Mouse (Mus musculus) heart, embryonic 12.5 days (tissue): Measurements from ENCODE around the gene Mrpl20. TPM values are rescaled to one million over a fixed set of nuclear protein-coding genes. Genes with fewer than 3 reads are reported as not detected.

Source experiments
- ATAC-seq: fragments of 200-750 bp; cut with Nextera tagmentation; 2 replicates; pipeline ENCODE4 v1.8.0; 2017; ENCODE audit warnings: moderate TSS enrichment, moderate library complexity; ENCODE audit not compliant: insufficient number of reproducible peaks, low FRiP score
- H3K27ac ChIP-seq: fragments of 300-500 bp; sonication (generic); 2 replicates; pipeline ENCODE4 v1.5.1; 2016; ENCODE audit warnings: mild to moderate bottlenecking, moderate library complexity; ENCODE audit not compliant: poor library complexity, severe bottlenecking
- H3K27me3 ChIP-seq: fragments of 300-500 bp; sonication (generic); replicated peaks from 2 replicates; pipeline ENCODE4 v1.6.1; 2016; ENCODE audit warnings: mild to moderate bottlenecking, moderate library complexity
- H3K36me3 ChIP-seq: fragments of 300-500 bp; sonication (generic); 2 replicates; pipeline ENCODE4 v1.6.1; 2016; ENCODE audit warnings: mild to moderate bottlenecking, moderate library complexity
- H3K4me1 ChIP-seq: fragments of 300-500 bp; sonication (generic); replicated peaks from 2 replicates; pipeline ENCODE4 v1.6.1; 2016; ENCODE audit warnings: mild to moderate bottlenecking
- H3K4me2 ChIP-seq: fragments of 300-500 bp; sonication (generic); 2 replicates; pipeline ENCODE4 v1.6.1; 2016; ENCODE audit warnings: mild to moderate bottlenecking, moderate library complexity
- H3K4me3 ChIP-seq: fragments of 300-500 bp; sonication (generic); 2 replicates; pipeline ENCODE4 v1.5.1; 2016; ENCODE audit warnings: mild to moderate bottlenecking
- H3K9ac ChIP-seq: fragments of 300-500 bp; sonication (generic); 2 replicates; pipeline ENCODE4 v1.6.1; 2016; ENCODE audit warnings: mild to moderate bottlenecking, moderate library complexity
- H3K9me3 ChIP-seq: fragments of 300-500 bp; sonication (generic); replicated peaks from 2 replicates; pipeline ENCODE4 v1.6.1; 2016; ENCODE audit warnings: mild to moderate bottlenecking, moderate library complexity
- WGBS: fragments of 180-500 bp; shearing (Covaris S2); methylation state at CpG from one replicate; pipeline ENCODE4 v1.1.7; 2016; 5-methylcytosine and 5-hydroxymethylcytosine counted together
- polyA plus RNA-seq: library from polyadenylated mRNA; unstranded; fragments of >200 nt; fragmentation: Nextera tagmentation; extraction: Ambion mirVana; gene quantifications from 2 replicates; pipeline ENCODE4 v1.2.1, GENCODE M21; 2016

Gene Mrpl20
- polyA plus RNA-seq, 1 experiment from 2014 or later = 151 TPM

DNA sequence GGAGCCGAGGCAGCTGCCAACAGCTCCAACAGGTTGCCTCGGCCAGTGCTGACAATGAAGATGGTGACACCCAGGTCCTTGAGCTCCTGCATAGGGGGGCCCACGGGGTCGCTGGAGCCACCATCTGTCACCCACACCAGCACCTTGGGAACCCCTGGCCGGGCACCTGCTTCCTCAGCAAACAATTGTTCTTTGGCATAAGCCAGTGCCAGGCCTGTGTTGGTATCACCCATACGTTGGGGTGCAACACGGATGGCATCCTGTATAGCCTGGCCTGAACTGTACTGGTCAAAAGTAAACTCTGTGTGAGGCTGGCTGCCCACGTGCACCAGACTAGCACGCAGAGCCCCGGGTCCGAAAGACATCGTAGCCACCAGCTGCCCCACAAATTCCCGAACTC, 29.9 kb upstream of the Mrpl20 start:
- Histone ChIP-seq H3K27me3 (peaks cover 47% of the 10 kb centered on the region), H3K36me3 (no peaks in the 10 kb centered on the region), H3K4me3 (no peak overlapping the region), H3K4me1 (peaks cover 40% of the 10 kb centered on the region), H3K4me2 (no peak overlapping the region), H3K9me3 (no peaks in the 10 kb centered on the region), H3K9ac (no peak overlapping the region), H3K27ac (no peak overlapping the region)
- 81% methylated on average over 13 of the region's 13 CpGs for whole genome bisulfite sequencing
- no peak for ATAC-seq

DNA sequence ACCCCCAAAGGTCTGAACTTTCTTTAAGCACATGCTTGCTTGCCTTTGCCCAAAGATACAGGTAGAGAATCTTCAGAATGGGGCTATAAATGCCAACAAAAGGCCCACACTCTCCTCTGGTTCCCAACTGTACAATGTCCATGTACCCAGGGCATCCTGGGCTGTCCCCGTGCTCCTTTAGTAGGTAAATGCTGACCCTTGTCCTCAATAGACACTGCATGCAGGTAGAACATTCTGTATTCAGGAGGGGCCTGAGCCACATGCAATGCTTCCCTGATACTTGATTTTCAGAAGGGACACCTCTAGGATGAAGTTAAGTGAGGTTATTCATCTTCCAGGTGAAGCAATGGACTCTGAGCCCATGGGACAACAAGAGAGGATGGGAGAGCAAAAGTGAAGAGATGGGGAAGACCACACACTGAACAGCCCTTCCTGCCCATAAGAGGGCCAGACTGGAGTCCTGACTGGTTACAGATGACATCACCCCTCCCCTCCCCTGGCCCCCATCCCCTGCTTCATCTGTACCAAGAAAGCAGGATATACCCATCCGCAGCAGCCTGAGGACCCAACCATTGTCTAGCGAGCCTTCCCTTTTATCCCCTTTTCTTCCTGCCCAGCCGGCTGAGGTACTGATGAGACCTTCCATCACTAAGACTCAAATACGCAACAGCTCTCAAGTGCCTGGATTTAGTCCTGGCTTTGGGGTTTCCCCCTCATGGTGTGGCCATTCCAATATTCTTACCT, 29.2 kb upstream of the Mrpl20 start:
- Histone ChIP-seq H3K4me1 (peaks cover 44% of the 10 kb centered on the region), H3K9me3 (no peaks in the 10 kb centered on the region), H3K9ac (no peak overlapping the region), H3K36me3 (no peaks in the 10 kb centered on the region), H3K27ac (no peak overlapping the region), H3K4me3 (peak overlapping the region; percentile 41; the same call in 1 of the 2 replicates), H3K4me2 (peak overlapping the region; percentile 80), H3K27me3 (peaks cover 47% of the 10 kb centered on the region)
- 42% methylated on average over 5 of the region's 5 CpGs for whole genome bisulfite sequencing
- no peak for ATAC-seq

DNA sequence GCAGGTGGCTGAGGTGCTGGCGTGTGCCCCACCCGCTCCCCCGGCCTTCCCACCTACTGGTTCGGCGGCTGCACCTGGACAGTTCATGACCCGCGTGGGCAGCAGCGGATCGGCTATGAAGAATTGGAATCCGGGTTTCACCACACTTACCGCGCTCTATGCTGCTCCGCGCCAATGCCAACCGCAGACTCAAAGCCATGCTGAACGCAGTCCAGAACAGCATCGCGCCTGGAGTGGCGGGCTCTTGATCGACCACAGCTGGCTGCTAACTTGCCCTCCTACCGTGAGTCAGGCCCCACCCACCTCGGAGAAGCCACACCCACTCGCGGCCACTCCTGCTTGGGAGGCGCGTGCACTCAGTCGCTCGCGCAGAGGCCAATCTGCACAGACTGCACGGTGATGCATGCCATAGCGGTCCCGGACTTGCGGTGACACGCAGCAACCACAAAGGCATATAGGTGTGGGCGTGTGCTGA, 28.4 kb upstream of the Mrpl20 start, which contains the start of gene Vwa1:
TSS of gene Vwa1 (minus strand) at position 419 of the 475 bp plus-strand sequence.
- no peak within 1 kb of the TSS for H3K27ac ChIP-seq
- peak within 1 kb of the TSS; percentile 41 for H3K4me3 ChIP-seq
- peaks cover 47% of the 10 kb centered on the region for H3K27me3 ChIP-seq
- no peaks in the 10 kb centered on the region for H3K36me3 ChIP-seq
- peak; percentile 66 for ATAC-seq
- peak within 1 kb of the TSS; percentile 62 for H3K9ac ChIP-seq
- peaks cover 44% of the 10 kb centered on the region for H3K4me1 ChIP-seq
- 2% methylated on average over 35 of the region's 35 CpGs for WGBS
- H3K9me3 ChIP-seq = no peaks in the 10 kb centered on the region
- peak within 1 kb of the TSS; percentile 80 for H3K4me2 ChIP-seq

DNA sequence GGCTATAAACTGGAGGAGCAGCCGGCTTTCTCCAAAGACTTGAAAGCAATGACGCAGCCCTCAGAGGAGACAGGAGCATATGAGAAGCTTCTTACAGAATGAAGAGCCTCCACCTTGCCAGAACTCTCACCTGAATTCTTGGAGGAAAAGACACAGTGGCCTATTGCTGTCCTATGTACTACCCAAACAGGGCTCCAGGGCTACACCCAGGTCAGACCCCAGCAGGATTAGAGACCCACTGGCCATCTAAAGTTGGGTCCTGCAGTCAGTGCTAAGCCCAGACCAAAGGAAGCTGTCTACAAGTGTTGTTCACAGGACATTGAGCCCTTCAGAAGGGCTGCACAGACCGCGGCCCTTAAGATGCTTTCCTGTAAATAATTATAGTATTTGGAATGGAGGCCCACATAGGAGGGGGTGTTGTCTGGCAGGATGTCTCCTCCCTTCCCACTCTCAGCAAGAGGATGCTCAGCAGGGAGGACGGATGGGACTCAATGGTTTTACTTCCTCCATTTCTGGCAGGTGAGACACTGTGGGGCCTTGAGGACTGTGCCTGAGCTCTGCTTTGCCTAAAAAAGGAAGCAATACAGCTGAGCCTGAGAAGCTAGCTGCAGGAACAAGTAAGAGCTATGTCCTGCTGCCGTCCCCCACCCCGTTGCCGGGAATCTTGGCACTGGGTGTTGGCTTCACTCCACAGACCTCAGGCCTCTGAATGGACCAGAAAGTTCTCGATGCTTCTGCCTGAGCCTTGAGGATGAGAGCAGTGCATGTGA, 27.5 kb upstream of the Mrpl20 start:
- Histone ChIP-seq H3K27me3 (peaks cover 47% of the 10 kb centered on the region), H3K4me1 (peaks cover 51% of the 10 kb centered on the region), H3K36me3 (no peaks in the 10 kb centered on the region), H3K9ac (no peak overlapping the region), H3K27ac (no peak overlapping the region), H3K4me3 (no peak overlapping the region; the same call in 1 of the 2 replicates), H3K9me3 (no peaks in the 10 kb centered on the region), H3K4me2 (peak overlapping the region; percentile 80; the same call in 1 of the 2 replicates)
- no peak for ATAC-seq
- WGBS = 55% methylated on average over 9 of the region's 9 CpGs

DNA sequence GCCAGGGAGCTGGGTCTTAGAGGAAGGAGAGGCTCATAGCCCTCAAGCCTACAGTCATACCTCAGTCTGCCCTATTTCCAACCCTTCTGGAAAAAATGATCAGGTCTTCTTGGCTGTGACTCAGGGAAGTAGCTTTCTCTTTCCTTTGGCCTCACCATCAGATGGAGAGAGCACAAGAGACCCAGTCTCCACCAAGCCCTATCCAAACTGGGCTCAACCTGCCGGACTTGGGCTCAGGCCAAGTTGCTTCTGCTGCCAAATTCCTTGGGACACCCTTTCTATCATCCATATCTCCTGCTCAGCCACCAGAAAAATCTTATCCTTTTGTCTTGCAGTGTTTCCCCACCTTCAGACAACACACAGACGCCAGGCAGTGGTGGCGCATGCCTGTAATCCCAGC, 26.8 kb upstream of the Mrpl20 start:
- ATAC-seq = no peak
- Histone ChIP-seq H3K9ac (no peak overlapping the region), H3K4me1 (peaks cover 52% of the 10 kb centered on the region), H3K4me3 (no peak overlapping the region), H3K4me2 (no peak overlapping the region), H3K27me3 (peaks cover 42% of the 10 kb centered on the region), H3K27ac (no peak overlapping the region), H3K9me3 (no peaks in the 10 kb centered on the region), H3K36me3 (no peaks in the 10 kb centered on the region)
- WGBS = 59% methylated on average over 3 of the region's 3 CpGs

DNA sequence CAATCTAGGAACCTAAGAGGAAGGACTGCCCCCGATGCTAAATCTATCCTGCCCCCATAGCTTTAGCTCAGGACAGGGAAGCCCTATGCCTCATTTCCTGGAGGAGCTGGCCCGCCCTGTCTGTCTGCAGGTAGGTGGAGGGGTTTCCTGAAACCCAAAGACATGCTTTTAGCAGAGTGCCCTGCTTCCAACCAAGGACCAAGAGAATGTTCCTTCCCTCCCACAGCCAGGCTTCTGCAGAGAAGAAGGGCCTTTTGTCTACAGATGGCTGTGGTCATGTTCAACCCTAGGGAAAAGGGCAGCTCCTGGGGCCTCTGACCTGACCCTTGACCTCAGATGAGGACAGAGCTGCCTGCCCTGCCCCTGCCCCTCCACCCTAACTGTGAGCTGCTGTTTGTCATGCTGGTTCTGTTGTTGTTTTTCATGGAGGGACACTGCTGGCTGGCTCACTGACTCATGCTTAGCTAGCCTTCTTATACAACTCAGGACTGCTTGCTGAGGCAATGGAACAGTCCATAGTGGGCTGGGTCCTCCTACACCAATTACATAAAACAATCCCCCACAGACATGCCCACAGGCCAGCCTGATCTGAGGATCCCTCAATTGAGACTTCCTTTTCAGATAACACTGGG, 25.9 kb upstream of the Mrpl20 start:
- peaks cover 56% of the 10 kb centered on the region for H3K4me1 ChIP-seq
- H3K4me3 ChIP-seq = no peak overlapping the region
- H3K4me2 ChIP-seq = no peak overlapping the region
- H3K9me3 ChIP-seq = no peaks in the 10 kb centered on the region
- H3K27me3 ChIP-seq = peaks cover 32% of the 10 kb centered on the region
- no peaks in the 10 kb centered on the region for H3K36me3 ChIP-seq
- no peak overlapping the region for H3K9ac ChIP-seq
- 37% methylated on average over 2 of the region's 2 CpGs for WGBS
- no peak for ATAC-seq
- 0 out of 2 replicates have a peak overlapping the region, but pooled peaks have one; percentile 20 for H3K27ac ChIP-seq

DNA sequence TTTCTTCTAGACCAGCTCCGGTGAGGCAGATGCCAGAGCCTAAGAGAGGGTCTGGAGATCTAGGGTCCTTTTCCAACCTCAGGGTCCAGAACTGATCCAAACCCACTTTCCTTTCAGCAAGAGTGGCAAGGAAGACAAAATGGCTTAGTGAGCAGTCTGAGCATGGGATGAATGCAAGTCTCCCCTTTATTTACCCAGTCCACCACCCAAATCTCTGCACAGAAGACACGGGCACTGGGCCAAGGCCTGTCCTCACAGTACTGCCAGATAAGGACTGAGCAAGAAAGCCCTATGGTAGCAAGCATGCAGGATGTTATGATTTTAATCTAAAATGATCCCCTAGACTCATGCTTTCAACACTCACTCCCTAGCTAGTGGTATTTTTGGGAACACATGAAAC, 24.9 kb upstream of the Mrpl20 start:
- H3K27ac ChIP-seq = no peak overlapping the region
- ATAC-seq = no peak
- no peak overlapping the region; the same call in 1 of the 2 replicates for H3K9ac ChIP-seq
- H3K4me3 ChIP-seq = no peak overlapping the region
- no peak overlapping the region for H3K4me2 ChIP-seq
- H3K36me3 ChIP-seq = no peaks in the 10 kb centered on the region
- peaks cover 22% of the 10 kb centered on the region for H3K27me3 ChIP-seq
- 51% methylated on average over 2 of the region's 2 CpGs for WGBS
- H3K9me3 ChIP-seq = no peaks in the 10 kb centered on the region
- H3K4me1 ChIP-seq = peaks cover 56% of the 10 kb centered on the region

DNA sequence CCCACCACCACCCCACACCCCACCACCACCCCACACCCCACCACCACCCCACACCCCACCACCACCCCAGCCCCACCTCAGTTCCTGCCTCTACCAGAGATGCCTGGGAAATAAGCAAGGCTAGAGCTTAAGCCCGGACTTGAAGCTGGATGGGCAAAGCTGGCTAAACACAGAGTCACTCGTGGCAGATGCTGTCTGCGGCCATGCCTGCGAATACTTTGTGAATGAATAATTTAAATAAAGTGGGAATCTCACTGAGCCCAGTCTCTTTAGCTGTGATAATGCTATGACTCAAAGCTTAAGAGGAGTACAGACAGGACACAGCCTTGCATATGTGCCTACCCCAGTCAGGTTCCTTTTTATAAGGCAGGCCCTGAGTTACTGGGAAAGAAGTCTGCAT, 23.2 kb upstream of the Mrpl20 start:
- Histone ChIP-seq H3K9me3 (no peaks in the 10 kb centered on the region), H3K36me3 (no peaks in the 10 kb centered on the region), H3K27me3 (0 out of 2 replicates have a peak, but pooled peaks cover 7% of the 10 kb centered on the region), H3K27ac (no peak overlapping the region), H3K9ac (no peak overlapping the region), H3K4me2 (no peak overlapping the region), H3K4me1 (peaks cover 51% of the 10 kb centered on the region), H3K4me3 (no peak overlapping the region)
- ATAC-seq = no peak
- 82% methylated on average over 4 of the region's 4 CpGs for WGBS

DNA sequence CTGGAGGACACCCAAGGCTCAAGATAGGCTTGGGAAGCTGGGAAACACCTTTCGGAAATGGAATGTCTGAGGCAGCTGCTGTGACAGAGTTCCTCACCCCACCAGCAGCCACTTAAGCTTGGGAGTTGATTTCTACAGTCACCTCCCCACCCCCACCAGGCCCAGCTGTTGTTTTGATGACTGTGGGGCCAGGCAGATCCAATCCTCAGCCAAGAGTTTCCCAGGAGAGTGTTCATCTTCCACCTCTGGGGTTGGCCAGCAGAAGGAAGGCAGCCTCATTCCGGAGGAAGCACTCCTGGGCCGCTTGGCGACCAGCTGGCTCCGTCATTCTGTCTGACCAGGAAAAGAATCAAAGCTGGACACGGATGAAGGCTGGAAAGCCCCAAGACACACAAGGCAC, 21.8 kb upstream of the Mrpl20 start:
- H3K9ac ChIP-seq = no peak overlapping the region
- WGBS = 26% methylated on average over 6 of the region's 6 CpGs

DNA sequence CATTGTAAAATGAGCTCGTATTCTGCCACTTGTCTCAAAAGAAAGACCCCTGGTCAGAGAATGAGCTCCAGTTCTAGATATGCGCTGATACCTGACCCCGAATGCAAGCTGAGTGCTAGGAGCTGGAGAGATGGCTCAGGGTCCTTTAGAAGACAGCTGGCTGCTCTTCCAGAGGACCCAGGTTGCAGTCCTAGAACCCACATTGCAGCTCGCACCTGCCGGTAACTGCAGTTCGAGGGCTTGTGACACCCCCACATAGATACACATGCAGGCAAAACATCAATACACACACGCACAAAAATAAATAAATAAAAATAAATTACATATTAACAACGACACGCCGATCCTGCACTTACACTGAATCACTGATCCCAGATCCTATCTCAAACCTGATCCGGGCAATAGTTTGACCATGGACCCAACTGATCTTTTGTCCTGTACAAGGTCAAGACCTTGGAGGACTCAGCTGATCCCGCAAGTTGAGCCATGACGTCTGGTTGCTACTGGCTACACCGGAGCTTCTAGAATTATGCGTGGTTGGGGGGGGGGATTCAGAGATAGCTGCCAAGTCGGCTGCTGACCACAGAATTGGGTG, 19.1 kb upstream of the Mrpl20 start:
- Histone ChIP-seq H3K4me1 (peaks cover 34% of the 10 kb centered on the region), H3K27me3 (no peaks in the 10 kb centered on the region), H3K4me3 (peak overlapping the region; percentile 57), H3K36me3 (no peaks in the 10 kb centered on the region), H3K27ac (peak overlapping the region; percentile 78), H3K4me2 (peak overlapping the region; percentile 69), H3K9ac (peak overlapping the region; percentile 78), H3K9me3 (no peaks in the 10 kb centered on the region)
- WGBS = 33% methylated on average over 16 of the region's 16 CpGs
- 0 out of 2 replicates have a peak, but pooled peaks have one; percentile 9 for ATAC-seq

More for the DNA sequence above, 21.8 kb upstream of the Mrpl20 start:
- H3K36me3 ChIP-seq = no peaks in the 10 kb centered on the region
- no peak for ATAC-seq
- 0 out of 2 replicates have a peak overlapping the region, but pooled peaks have one; percentile 0 for H3K4me2 ChIP-seq
- H3K4me3 ChIP-seq = no peak overlapping the region
- H3K27me3 ChIP-seq = no peaks in the 10 kb centered on the region
- peak overlapping the region; percentile 30; the same call in 1 of the 2 replicates for H3K27ac ChIP-seq
- H3K4me1 ChIP-seq = peaks cover 51% of the 10 kb centered on the region
- no peaks in the 10 kb centered on the region for H3K9me3 ChIP-seq
